Mouse (Mus musculus): ENCODE results near the gene Emc6. TPM values are rescaled to one million over a fixed set of nuclear protein-coding genes. Genes with fewer than 3 reads are reported as not detected.
A peak's percentile ranks its signal among the peaks of the same experiment; 100 is the strongest.

Emc6 gene
- total RNA-seq, 2 experiments from 2014 or later, result 54.6 to 55.2 TPM

DNA sequence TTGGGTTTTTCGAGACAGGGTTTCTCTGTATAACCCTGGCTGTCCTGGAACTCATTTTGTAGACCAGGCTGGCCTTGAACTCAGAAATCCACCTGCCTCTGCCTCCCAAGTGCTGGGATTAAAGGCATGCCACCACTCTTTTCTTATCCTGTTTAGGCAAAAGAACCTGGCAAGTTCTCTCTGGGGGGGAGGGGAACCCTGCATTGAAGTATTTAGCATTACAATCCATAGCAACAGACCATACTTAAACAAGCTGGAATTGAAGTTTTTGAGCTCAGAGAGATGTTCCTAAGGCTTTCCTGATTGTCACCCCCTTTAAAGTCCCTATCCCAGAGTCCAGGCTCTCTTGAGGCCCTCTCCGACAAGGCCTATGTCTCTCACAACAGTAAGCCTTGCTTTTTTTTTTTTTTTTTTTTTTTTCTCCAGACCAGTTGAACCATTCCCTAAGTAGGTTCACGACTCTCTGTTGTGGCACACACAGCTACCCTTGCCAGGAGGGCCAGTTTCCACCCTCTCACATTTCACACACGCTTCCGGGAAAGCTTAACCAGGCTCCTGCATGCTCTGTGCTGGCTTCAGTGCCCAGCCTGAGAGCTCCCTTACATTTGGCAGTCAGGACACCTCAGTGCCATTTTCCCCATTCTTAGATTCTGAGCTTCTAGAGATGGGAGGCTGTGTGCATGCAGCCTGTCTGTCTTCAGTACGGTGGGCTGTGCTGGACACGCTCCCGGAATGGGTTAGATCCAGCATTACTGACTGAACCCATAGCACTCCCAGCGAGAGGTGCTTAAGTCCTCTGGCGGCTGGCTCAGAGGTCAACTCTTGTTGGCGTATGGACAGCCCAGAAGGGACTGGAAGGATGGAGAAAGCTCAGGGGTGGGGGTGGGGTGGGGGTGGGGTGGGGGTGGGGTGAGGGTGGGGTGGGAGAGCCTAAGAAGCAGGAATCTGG is 30.5 kb downstream of the Emc6 start:
- TF ChIP-seq CTCF (IDR thresholded peaks at IDR 0.05), result no peak
- H3K4me3 ChIP-seq, result no peak overlapping the region
- intact Hi-C loops (cut with DNase I), result no loop called here
- DNase-seq (ENCODE audit: extremely low spot score in 1 of 2, low spot score in 2 of 2), result no peak
- H3K27ac ChIP-seq, result no peak overlapping the region

GRCm38 (mm10) chr11:73144261-73144681 is 32.6 kb downstream of the Emc6 start:
- intact Hi-C loops (cut with DNase I), result no loop called here
- H3K27ac ChIP-seq, result no peak overlapping the region
- no peak for DNase-seq (ENCODE audit: extremely low spot score in 1 of 2, low spot score in 2 of 2)
- no peak overlapping the region for H3K4me3 ChIP-seq
- TF ChIP-seq CTCF (IDR thresholded peaks at IDR 0.05), result no peak

- intact Hi-C loops (cut with DNase I), result loop anchor here (1.0 kb wide), 1 partner anchor 1233 kb away; no protein-coding TSS in a partner anchor
- H3K27ac ChIP-seq, result no peak within 1 kb of the TSS
- peak within 1 kb of the TSS; percentile 80 for H3K4me3 ChIP-seq
- TF ChIP-seq CTCF (IDR thresholded peaks at IDR 0.05), result peak; percentile 99
- peak; percentile 89 to 92 for DNase-seq (ENCODE audit: extremely low spot score in 1 of 2, low spot score in 2 of 2)
Observed at GRCm38 (mm10) chr11:73137591-73138501, 39.0 kb downstream of the Emc6 start, which contains the start of gene Haspin. TSS of gene Haspin (minus strand) at chr11:73138294.

GRCm38 (mm10) chr11:73137116-73137515 is 39.7 kb downstream of the Emc6 start:
- no peak for TF ChIP-seq CTCF (IDR thresholded peaks at IDR 0.05)
- H3K4me3 ChIP-seq, result no peak overlapping the region; the same call in 1 of the 2 replicates
- intact Hi-C loops (cut with DNase I), result no loop called here
- DNase-seq (ENCODE audit: extremely low spot score in 1 of 2, low spot score in 2 of 2), result no peak
- H3K27ac ChIP-seq, result no peak overlapping the region

GRCm38 (mm10) chr11:73136587-73136986 is 40.2 kb downstream of the Emc6 start:
- Histone ChIP-seq H3K27ac (no peak overlapping the region), H3K4me3 (no peak overlapping the region)
- TF ChIP-seq CTCF (IDR thresholded peaks at IDR 0.05), result no peak

GRCm38 (mm10) chr11:73134222-73134621 is 42.6 kb downstream of the Emc6 start:
- no peak for DNase-seq (ENCODE audit: extremely low spot score in 1 of 2, low spot score in 2 of 2)
- intact Hi-C loops (cut with DNase I), result no loop called here
- TF ChIP-seq CTCF (IDR thresholded peaks at IDR 0.05), result no peak

More at GRCm38 (mm10) chr11:73136587-73136986, 40.2 kb downstream of the Emc6 start:
- no peak for DNase-seq (ENCODE audit: extremely low spot score in 1 of 2, low spot score in 2 of 2)
- intact Hi-C loops (cut with DNase I), result no loop called here

DNA sequence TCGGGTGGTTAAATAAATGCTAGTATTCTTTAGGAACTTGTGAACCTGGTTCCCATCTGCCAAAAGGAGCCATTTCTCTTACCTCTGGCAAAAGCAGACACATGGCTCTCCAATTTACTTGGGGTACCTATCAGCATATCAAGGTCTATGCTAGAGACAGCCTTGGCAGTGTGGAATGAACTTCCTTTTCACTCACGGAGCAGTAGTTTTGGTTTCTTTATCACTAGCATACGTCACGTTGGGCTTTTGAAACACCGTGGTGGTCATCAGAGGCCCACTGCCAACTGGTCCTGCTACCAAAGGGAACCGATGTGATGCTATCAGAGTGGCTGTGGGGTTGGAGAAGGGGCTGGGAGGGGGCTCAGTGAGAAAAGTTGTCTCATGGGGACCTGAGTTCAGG is 43.8 kb downstream of the Emc6 start:
- H3K4me3 ChIP-seq, result no peak overlapping the region
- intact Hi-C loops (cut with DNase I), result no loop called here

More at GRCm38 (mm10) chr11:73134222-73134621, 42.6 kb downstream of the Emc6 start:
- Histone ChIP-seq H3K4me3 (no peak overlapping the region), H3K27ac (no peak overlapping the region)

GRCm38 (mm10) chr11:73131020-73131419 is 45.8 kb downstream of the Emc6 start:
- no peak overlapping the region for H3K27ac ChIP-seq
- intact Hi-C loops (cut with DNase I), result no loop called here
- TF ChIP-seq CTCF (IDR thresholded peaks at IDR 0.05), result peak; percentile 50
- peak in 1 of 2 experiments; percentile 24 for DNase-seq (ENCODE audit: extremely low spot score in 1 of 2, low spot score in 2 of 2)
- H3K4me3 ChIP-seq, result no peak overlapping the region

More for the DNA sequence above, 43.8 kb downstream of the Emc6 start:
- H3K27ac ChIP-seq, result no peak overlapping the region
- TF ChIP-seq CTCF (IDR thresholded peaks at IDR 0.05), result no peak
- DNase-seq (ENCODE audit: extremely low spot score in 1 of 2, low spot score in 2 of 2), result no peak

- Histone ChIP-seq H3K27ac (no peak overlapping the region), H3K4me3 (no peak overlapping the region)
- intact Hi-C loops (cut with DNase I), result no loop called here
- no peak for DNase-seq (ENCODE audit: extremely low spot score in 1 of 2, low spot score in 2 of 2)
- TF ChIP-seq CTCF (IDR thresholded peaks at IDR 0.05), result no peak
Observed at GRCm38 (mm10) chr11:73126495-73126894, 50.3 kb downstream of the Emc6 start.

Other genes with a start within 250 kb of the Emc6 start
- 1 to 10 TPM; 6.9 to 7.0 TPM for gene Atp2a3, start 215.9 kb downstream of the Emc6 start, total RNA-seq (2021)
- under 1 TPM; 0.20 to 0.40 TPM for gene P2rx1, start 177.9 kb downstream of the Emc6 start, total RNA-seq (2021)
- 100 to 1,000 TPM; 118 to 126 TPM for gene Camkk1, start 158.0 kb downstream of the Emc6 start, total RNA-seq (2021)
- gene Ncbp3, start 129.3 kb downstream of the Emc6 start, total RNA-seq (2021), result 10 to 100 TPM; 10.3 to 10.7 TPM
- not detected for gene Itgae, start 86.5 kb downstream of the Emc6 start, total RNA-seq (2021)
- gene Haspin, start 38.7 kb downstream of the Emc6 start, total RNA-seq (2021), result under 1 TPM in 1 of 2 experiments, not detected in 1; 0.19 TPM
- gene P2rx5, start 16.6 kb downstream of the Emc6 start, total RNA-seq (2021), result 1 to 10 TPM in 1 of 2 experiments, under 1 TPM in 1; 0.70 to 1.1 TPM
- 1 to 10 TPM; 9.4 to 9.6 TPM for gene Tax1bp3, start within 50 bp of the Emc6 start, total RNA-seq (2021)
- gene Ctns, start 22.0 kb upstream of the Emc6 start, total RNA-seq (2021), result 10 to 100 TPM; 19.3 to 20.2 TPM
- gene Shpk, start 22.4 kb upstream of the Emc6 start, total RNA-seq (2021), result 1 to 10 TPM; 2.7 to 2.9 TPM
- under 1 TPM in 1 of 2 experiments, not detected in 1; 0.27 TPM for gene Trpv1, start 57.3 kb upstream of the Emc6 start, total RNA-seq (2021)
- gene Trpv3, start 90.4 kb upstream of the Emc6 start, total RNA-seq (2021), result under 1 TPM; 0.26 to 0.50 TPM
- 10 to 100 TPM in 1 of 2 experiments, 1 to 10 TPM in 1; 8.9 to 10.4 TPM for gene Aspa, start 152.6 kb upstream of the Emc6 start, total RNA-seq (2021)
- gene Gm49340, start 152.7 kb upstream of the Emc6 start, total RNA-seq (2021), result not detected
- gene Spata22, start 152.7 kb upstream of the Emc6 start, total RNA-seq (2021), result not detected
- not detected for gene Olfr20, start 173.7 kb upstream of the Emc6 start, total RNA-seq (2021)
- gene Olfr376, start 194.2 kb upstream of the Emc6 start, total RNA-seq (2021), result not detected
- gene Olfr1, start 222.6 kb upstream of the Emc6 start, total RNA-seq (2021), result not detected